Mouse (Mus musculus): ENCODE data around the gene Atp5g2. TPM values are rescaled to one million over a fixed set of nuclear protein-coding genes. Genes with fewer than 3 reads are reported as not detected.
"Not testable (repeated sequence)": the region's sequence is repeated elsewhere in the genome, so short reads cannot be mapped to it uniquely, and the experiment has no call there.

The Atp5g2 gene
- polyA plus RNA-seq, 1 experiment from 2014 or later, result 72.3 TPM

DNA sequence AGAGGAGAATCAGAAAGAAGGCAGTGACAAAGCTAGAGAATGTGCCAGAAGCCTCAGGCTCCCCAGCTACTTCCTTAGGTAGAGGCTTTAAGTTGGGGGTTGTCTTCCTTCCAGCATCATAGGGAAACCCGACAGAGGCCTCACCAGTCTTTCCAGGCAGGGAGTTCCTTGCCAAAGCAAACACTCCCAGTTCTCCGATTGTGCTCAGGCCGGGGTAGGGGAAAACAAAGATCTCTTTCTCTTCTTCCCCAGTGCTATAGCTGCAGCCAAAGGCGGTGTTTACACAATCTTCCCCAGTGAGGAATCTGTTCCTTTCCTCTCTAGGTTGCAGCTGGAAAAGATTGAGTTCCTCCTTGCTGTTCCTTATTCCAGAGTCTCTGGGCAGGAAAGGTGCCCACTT lies 15.5 kb downstream of the Atp5g2 start:
- H3K36me3 ChIP-seq (ENCODE audit: control insufficient read depth, insufficient read depth, low read length), result peaks cover 13% of the 10 kb centered on the region; the same call in 1 of the 2 replicates
- H3K27me3 ChIP-seq (ENCODE audit: control insufficient read depth, insufficient read depth, low read length), result no peaks in the 10 kb centered on the region
- peak overlapping the region; percentile 34 for H3K27ac ChIP-seq (replicated peaks; ENCODE audit: low read depth, low read length)
- no peak overlapping the region for H3K4me2 ChIP-seq (ENCODE audit: low read length)
- H3K4me1 ChIP-seq (ENCODE audit: control insufficient read depth, insufficient read depth, low read length), result no peaks in the 10 kb centered on the region
- no peaks in the 10 kb centered on the region for H3K9me3 ChIP-seq (ENCODE audit: control insufficient read depth, low read length)
- peak; percentile 54 for DNase-seq
- WGBS, result 18% methylated on average over 4 of the region's 4 CpGs
- ATAC-seq (ENCODE audit: low FRiP score, low TSS enrichment), result no peak
- H3K4me3 ChIP-seq (replicated peaks; ENCODE audit: low read depth, low read length), result no peak overlapping the region
- H3K9ac ChIP-seq (replicated peaks; ENCODE audit: low read length), result no peak overlapping the region

DNA sequence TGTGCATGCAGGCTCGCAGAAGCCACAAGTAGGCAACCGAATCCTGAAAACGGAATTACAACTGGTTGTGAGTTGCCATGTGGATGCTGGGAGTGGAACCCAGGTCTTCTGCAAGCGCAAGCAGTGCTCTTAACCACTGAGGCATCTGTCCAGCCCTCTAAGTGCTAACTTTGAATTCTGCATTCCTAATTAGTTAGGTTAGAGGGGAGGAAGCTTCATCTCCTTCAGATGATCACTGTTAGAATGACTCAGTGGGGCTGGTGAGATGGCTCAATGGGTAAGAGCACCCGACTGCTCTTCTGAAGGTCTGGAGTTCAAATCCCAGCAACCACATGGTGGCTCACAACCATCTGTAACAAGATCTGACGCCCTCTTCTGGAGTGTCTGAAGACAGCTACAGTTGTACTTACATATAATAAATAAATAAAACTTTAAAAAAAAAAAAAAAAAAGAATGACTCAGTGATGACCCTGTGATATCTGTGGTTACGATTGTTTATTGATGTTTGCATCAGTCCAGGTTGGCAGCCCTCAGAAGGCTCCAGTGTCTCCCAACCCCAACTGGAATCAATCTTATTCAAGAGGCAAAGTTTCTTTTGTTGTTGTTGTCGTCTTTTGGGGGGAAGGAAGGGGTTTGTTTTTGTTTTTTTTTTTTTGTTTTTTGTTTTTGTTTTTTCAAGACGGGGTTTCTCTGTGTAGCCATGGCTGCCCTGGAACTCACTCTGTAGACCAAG lies 20.1 kb downstream of the Atp5g2 start:
- H3K27me3 ChIP-seq (ENCODE audit: control insufficient read depth, insufficient read depth, low read length); H3K36me3 ChIP-seq (ENCODE audit: control insufficient read depth, insufficient read depth, low read length); DNase-seq; H3K27ac ChIP-seq (replicated peaks; ENCODE audit: low read depth, low read length); H3K9ac ChIP-seq (replicated peaks; ENCODE audit: low read length); ATAC-seq (ENCODE audit: low FRiP score, low TSS enrichment); H3K9me3 ChIP-seq (ENCODE audit: control insufficient read depth, low read length); H3K4me2 ChIP-seq (ENCODE audit: low read length); H3K4me1 ChIP-seq (ENCODE audit: control insufficient read depth, insufficient read depth, low read length); H3K4me3 ChIP-seq (replicated peaks; ENCODE audit: low read depth, low read length): not testable (repeated sequence)
- WGBS, result 88% methylated on average over 8 of the region's 9 CpGs

DNA sequence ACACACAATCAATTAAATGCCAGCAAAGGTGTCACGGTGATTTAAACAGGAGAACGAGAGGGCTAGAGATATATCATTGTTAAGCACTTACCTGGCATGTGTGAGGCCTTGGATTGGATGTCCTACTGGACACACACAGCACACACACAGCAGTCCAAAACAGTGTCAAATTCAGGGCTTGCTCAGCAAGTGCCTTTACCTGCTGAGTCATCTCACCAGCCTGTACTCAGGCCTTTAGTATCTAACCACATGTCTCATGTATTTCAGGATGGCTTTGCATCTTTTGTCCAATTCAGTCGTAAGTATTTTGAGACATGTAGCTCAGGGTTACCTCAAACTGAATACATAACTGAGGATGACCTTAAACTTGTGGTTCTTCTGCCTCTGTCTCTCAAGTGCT lies 21.0 kb downstream of the Atp5g2 start:
- H3K9me3 ChIP-seq (ENCODE audit: control insufficient read depth, low read length), result no peaks in the 10 kb centered on the region
- H3K36me3 ChIP-seq (ENCODE audit: control insufficient read depth, insufficient read depth, low read length), result no peaks in the 10 kb centered on the region
- no peak overlapping the region for H3K27ac ChIP-seq (replicated peaks; ENCODE audit: low read depth, low read length)
- 91% methylated on average over 3 of the region's 3 CpGs for WGBS
- DNase-seq (no peak), ATAC-seq (ENCODE audit: low FRiP score, low TSS enrichment) (no peak)
- H3K4me2 ChIP-seq (ENCODE audit: low read length), result no peak overlapping the region
- no peaks in the 10 kb centered on the region for H3K4me1 ChIP-seq (ENCODE audit: control insufficient read depth, insufficient read depth, low read length)
- H3K4me3 ChIP-seq (replicated peaks; ENCODE audit: low read depth, low read length), result no peak overlapping the region
- H3K27me3 ChIP-seq (ENCODE audit: control insufficient read depth, insufficient read depth, low read length), result no peaks in the 10 kb centered on the region
- H3K9ac ChIP-seq (replicated peaks; ENCODE audit: low read length), result no peak overlapping the region

DNA sequence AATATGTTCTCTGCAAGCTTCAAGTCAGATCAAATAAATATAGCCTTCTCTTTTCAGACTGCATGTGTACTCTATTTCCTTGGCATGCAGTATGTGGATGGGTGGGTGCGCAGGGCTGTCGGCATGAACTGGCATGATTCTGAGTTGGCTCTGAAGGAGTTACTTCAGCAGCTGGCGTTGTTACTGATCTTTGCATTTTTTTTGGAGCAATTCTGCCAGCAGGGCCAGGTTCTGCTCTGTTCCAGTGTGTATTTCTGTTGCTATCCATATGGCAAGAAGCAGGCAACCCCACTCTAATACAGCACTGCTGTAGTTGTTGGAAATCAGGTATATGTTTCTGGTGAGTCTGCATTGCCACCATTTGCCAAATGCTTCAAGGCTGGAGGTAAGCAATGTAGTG lies 36.3 kb downstream of the Atp5g2 start:
- Histone ChIP-seq H3K27ac (replicated peaks; ENCODE audit: low read depth, low read length) (no peak overlapping the region), H3K4me2 (ENCODE audit: low read length) (no peak overlapping the region), H3K9ac (replicated peaks; ENCODE audit: low read length) (no peak overlapping the region), H3K27me3 (ENCODE audit: control insufficient read depth, insufficient read depth, low read length) (no peaks in the 10 kb centered on the region), H3K36me3 (ENCODE audit: control insufficient read depth, insufficient read depth, low read length) (no peaks in the 10 kb centered on the region), H3K4me1 (ENCODE audit: control insufficient read depth, insufficient read depth, low read length) (no peaks in the 10 kb centered on the region), H3K9me3 (ENCODE audit: control insufficient read depth, low read length) (no peaks in the 10 kb centered on the region), H3K4me3 (replicated peaks; ENCODE audit: low read depth, low read length) (no peak overlapping the region)
- no peak for DNase-seq
- WGBS, result 89% methylated on average over 3 of the region's 3 CpGs
- no peak for ATAC-seq (ENCODE audit: low FRiP score, low TSS enrichment)

DNA sequence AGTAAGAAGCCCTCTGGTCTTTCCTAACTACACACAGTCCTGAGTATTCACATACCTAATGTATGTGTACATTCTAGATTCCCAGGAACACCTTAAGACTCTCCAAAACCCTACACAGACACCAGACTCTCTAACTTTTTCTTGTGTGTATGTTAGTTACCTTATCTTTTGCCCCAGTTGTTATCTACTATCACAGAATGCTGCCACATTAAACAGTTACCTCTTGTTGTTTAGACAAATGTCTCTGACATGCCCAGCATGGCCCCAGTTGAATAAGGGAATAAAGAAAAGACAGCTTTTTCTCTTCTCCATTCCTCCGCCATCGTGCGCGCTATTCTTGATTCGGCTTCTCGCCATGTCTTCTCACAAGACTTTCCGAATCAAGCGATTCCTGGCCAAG lies 37.5 kb downstream of the Atp5g2 start:
- no peaks in the 10 kb centered on the region for H3K36me3 ChIP-seq (ENCODE audit: control insufficient read depth, insufficient read depth, low read length)
- WGBS, result 97% methylated on average over 8 of the region's 8 CpGs
- no peak for ATAC-seq (ENCODE audit: low FRiP score, low TSS enrichment)
- H3K4me3 ChIP-seq (replicated peaks; ENCODE audit: low read depth, low read length), result no peak overlapping the region
- no peak overlapping the region for H3K4me2 ChIP-seq (ENCODE audit: low read length)
- H3K9me3 ChIP-seq (ENCODE audit: control insufficient read depth, low read length), result no peaks in the 10 kb centered on the region
- no peaks in the 10 kb centered on the region for H3K27me3 ChIP-seq (ENCODE audit: control insufficient read depth, insufficient read depth, low read length)
- H3K9ac ChIP-seq (replicated peaks; ENCODE audit: low read length), result no peak overlapping the region
- no peak for DNase-seq
- no peaks in the 10 kb centered on the region for H3K4me1 ChIP-seq (ENCODE audit: control insufficient read depth, insufficient read depth, low read length)
- no peak overlapping the region for H3K27ac ChIP-seq (replicated peaks; ENCODE audit: low read depth, low read length)

DNA sequence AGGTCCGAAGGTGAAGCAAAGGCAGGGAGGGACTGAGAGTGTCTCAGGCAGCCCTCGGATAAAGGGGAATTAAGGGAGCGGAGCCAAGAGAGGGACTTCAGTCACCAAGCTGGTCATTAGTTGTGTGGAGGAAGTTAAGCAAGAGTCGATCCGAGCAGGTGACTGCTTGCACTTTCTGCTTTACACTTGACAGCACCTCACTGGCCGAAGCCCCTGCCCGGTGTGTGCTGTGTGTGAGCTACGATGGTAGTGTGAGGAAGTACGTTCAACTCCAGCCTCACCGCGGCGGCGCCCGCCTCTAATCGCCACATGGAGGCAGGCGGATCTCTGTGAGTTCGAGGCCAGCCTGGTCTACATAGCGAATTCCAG lies 46.5 kb downstream of the Atp5g2 start:
- Histone ChIP-seq H3K27ac (replicated peaks; ENCODE audit: low read depth, low read length) (peak overlapping the region; percentile 93), H3K9ac (replicated peaks; ENCODE audit: low read length) (peak overlapping the region; percentile 66), H3K4me1 (ENCODE audit: control insufficient read depth, insufficient read depth, low read length) (peaks cover 15% of the 10 kb centered on the region), H3K36me3 (ENCODE audit: control insufficient read depth, insufficient read depth, low read length) (no peaks in the 10 kb centered on the region), H3K4me3 (replicated peaks; ENCODE audit: low read depth, low read length) (peak overlapping the region; percentile 66), H3K9me3 (ENCODE audit: control insufficient read depth, low read length) (no peaks in the 10 kb centered on the region), H3K4me2 (ENCODE audit: low read length) (peak overlapping the region; percentile 94), H3K27me3 (ENCODE audit: control insufficient read depth, insufficient read depth, low read length) (no peaks in the 10 kb centered on the region)
- DNase-seq (no peak), ATAC-seq (ENCODE audit: low FRiP score, low TSS enrichment) (no peak; the same call in 1 of the 2 replicates)
- 1% methylated on average over 18 of the region's 18 CpGs for WGBS

DNA sequence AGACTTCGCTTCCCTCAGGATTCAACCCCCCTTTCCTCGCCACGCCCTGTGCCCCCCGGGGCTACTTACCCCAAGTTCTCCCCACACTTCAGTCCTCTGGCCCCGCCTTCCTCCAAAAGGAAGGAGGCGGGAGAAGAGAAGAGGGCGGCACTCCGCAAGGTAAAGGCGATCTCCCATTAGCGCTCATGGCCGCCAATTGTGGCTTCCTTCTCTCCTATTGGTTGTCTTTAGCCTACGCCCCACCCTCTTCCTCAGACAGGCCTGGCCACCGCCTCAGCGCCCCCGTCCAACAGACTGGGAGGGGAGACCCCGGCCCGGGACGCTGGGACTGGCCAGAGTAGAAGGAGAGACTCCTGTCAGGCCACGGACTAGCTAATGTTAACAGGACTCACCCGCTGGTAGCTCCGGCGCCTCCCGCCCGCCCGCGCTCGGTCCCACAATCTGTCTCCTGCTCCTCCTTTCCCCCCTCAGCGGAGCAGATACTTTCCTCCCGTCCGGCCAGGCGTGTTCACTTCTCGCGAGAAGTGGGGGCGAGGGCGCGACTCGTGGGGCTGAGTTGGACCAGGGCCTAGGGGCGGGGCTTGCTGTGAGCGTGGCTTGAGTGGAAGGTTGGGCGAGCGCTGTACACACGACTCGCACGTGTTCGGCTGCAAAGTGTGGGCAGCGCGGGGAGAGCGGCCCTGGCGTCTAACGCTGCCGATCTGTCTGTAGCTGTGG lies 47.0 kb downstream of the Atp5g2 start, which contains the start of the genes Gm28047 and Atf7:
TSS of gene Gm28047 (minus strand) at position 98 of the 717 bp plus-strand sequence.
TSS of gene Atf7 (minus strand) at position 495 of the 717 bp plus-strand sequence.
- DNase-seq, result peak; percentile 99
- Histone ChIP-seq H3K27ac (replicated peaks; ENCODE audit: low read depth, low read length) (peak within 1 kb of the TSS; percentile 93), H3K4me3 (replicated peaks; ENCODE audit: low read depth, low read length) (peak within 1 kb of the TSS; percentile 66), H3K9ac (replicated peaks; ENCODE audit: low read length) (peak within 1 kb of the TSS; percentile 66), H3K4me2 (ENCODE audit: low read length) (peak within 1 kb of the TSS; percentile 94), H3K36me3 (ENCODE audit: control insufficient read depth, insufficient read depth, low read length) (no peaks in the 10 kb centered on the region), H3K27me3 (ENCODE audit: control insufficient read depth, insufficient read depth, low read length) (no peaks in the 10 kb centered on the region), H3K4me1 (ENCODE audit: control insufficient read depth, insufficient read depth, low read length) (peaks cover 15% of the 10 kb centered on the region), H3K9me3 (ENCODE audit: control insufficient read depth, low read length) (no peaks in the 10 kb centered on the region)
- under 1% methylated on average over 51 of the region's 51 CpGs for WGBS
- peak; percentile 99 for ATAC-seq (ENCODE audit: low FRiP score, low TSS enrichment)

DNA sequence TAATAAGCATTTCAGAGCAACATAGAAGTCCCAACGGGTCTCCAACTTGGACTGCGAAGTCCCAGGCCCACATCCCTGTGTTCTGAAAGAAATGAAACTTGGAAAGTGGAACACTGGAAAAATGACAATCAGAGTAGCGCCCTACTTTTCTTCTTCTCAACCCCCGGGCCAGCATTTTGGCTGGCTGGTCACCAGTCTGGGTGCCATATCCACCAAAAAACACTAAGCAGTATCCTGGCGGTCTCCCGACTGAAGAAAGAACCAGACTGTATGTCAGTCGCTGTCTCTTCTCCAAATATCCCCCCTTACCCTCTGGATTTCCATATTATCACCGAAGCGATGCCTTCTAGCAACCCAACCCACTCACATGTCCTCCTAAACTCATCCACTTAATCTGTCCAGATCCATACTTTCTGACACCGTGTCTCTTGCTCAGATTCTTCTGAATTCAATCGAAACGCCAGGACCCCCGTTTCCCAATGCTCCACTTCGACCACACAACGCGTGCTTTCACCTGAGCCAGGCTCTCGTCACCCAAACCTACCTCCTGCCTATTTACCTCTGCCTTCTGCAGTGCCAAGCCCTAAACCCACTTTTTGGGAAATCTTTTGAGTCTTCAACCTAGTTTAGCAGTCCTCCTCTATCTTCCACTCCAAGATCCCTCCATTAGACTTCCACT lies 47.7 kb downstream of the Atp5g2 start:
- ATAC-seq (ENCODE audit: low FRiP score, low TSS enrichment), result no peak; the same call in 1 of the 2 replicates
- Histone ChIP-seq H3K4me3 (replicated peaks; ENCODE audit: low read depth, low read length) (peak overlapping the region; percentile 66), H3K27ac (replicated peaks; ENCODE audit: low read depth, low read length) (no peak overlapping the region), H3K36me3 (ENCODE audit: control insufficient read depth, insufficient read depth, low read length) (no peaks in the 10 kb centered on the region), H3K9me3 (ENCODE audit: control insufficient read depth, low read length) (no peaks in the 10 kb centered on the region), H3K4me2 (ENCODE audit: low read length) (peak overlapping the region; percentile 94), H3K9ac (replicated peaks; ENCODE audit: low read length) (peak overlapping the region; percentile 66), H3K27me3 (ENCODE audit: control insufficient read depth, insufficient read depth, low read length) (no peaks in the 10 kb centered on the region), H3K4me1 (ENCODE audit: control insufficient read depth, insufficient read depth, low read length) (peaks cover 15% of the 10 kb centered on the region)
- 6% methylated on average over 17 of the region's 17 CpGs for WGBS
- DNase-seq, result peak; percentile 23

Data from midbrain, embryonic 14.5 days (tissue).